Mouse (Mus musculus) cerebral cortex, adult 2 months (tissue): ENCODE measurements around the gene Vmn1r201.

Experiments used
- WGBS: fragments of 180-500 bp; shearing (Covaris S2); methylation state at CpG from one replicate; pipeline ENCODE4 v1.1.7; 2018; 5-methylcytosine and 5-hydroxymethylcytosine counted together

The Vmn1r201 gene

GRCm38 (mm10) chr13:22471623-22472022, at the start of gene Vmn1r201:
Vmn1r201 (plus strand) TSS chr13:22471923.
- 69% methylated on average over 1 of the region's 1 CpGs for WGBS

DNA sequence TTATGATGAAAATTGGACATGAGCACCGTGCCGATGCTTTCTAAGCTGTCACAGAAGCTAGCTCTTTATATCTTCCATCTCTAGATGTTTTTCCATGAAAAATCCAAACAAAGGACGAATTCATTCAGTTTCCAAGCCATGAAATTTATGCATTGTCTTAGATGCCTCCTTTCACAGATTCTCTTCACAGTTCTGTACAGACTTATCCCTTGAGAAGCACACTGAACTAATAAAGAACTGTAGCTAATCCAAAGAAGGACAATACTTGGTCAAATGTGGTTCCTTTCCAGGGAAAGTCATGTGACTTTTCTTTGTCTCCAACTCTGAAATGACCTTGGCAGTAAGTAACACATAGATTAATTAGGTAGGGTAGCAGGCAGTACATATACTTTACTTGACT, 30.7 kb downstream of the Vmn1r201 start:
- 66% methylated on average over 3 of the region's 3 CpGs for WGBS

DNA sequence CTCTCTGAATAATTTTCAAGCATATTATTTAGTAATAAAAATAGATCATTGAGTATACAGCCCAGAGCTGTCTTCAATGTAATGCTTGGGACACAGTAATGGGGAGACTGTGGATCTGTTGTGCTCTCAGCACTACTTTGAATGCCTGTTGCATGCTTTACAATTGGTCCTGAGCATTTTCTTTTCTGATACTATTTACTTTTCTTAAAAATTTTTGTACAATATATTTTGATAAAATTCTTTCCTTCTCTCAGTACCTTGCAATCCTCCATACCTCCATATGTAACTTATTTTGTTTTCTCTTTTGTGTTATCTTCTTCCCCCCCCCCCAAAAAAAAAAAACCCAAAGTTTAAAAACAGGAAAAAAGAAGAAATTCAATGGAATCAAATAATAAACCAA, 33.6 kb downstream of the Vmn1r201 start, which contains the start of gene Vmn1r202:
TSS of gene Vmn1r202 (minus strand) at position 101 of the 400 bp plus-strand sequence.

DNA sequence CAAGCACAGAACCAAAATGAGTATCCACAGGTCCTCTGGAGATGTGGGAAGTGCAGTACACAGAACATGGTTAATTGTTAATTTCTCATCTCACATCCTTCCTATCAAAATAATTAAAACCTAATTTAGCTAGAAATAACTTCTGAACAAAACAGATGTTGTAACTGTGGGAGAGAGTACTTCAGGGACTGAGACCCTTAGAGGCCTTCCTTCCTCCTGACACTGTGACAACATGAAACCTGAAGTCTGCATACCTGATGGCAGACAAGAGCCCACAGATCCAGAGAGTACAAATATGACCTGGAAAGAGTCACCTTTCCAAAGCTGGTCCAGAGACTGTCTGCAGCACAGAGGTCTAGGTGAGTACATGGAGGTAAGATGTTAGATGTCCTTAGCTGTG, 46.1 kb downstream of the Vmn1r201 start, which contains the start of gene Vmn1r203:
TSS of gene Vmn1r203 (plus strand) at position 301 of the 400 bp plus-strand sequence.

